Mouse (Mus musculus) cerebellum, adult 8-10 months (tissue): ENCODE results near the gene Ppm1h.

Experiments
- DNase-seq: peaks from one replicate; pipeline ENCODE4 v3.0.0; 2022

The Ppm1h gene

DNA sequence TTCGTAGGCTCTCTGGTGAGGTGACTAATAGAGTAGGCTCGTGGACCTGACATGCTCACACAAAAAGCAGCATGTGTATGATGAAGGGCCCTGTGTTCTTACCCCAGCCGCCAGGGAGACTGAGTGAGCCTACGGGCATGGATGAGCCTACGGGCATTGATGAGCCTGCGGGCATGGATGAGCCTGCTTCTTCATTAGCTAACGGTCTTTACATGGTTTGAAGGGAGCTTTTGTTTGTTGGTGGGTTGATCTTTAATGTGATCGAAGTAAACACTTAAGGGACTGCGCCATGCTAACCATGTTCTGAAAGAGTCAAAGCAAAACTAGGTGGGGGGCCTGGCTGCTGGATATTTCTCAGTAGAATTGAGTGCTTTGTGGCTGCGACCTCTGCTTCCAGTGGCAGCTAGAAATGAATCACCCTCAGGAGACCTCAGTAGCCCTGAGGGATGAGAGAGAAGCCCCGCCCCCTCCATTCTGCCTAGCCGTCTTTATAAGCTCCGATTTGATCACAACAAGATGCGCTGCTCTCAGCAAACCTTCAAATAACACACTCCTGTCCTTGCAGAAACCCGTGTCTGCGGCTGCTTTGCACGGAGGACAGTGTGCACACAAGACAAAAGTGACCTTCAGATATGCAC lies 183.9 kb downstream of the Ppm1h start:
- DNase-seq = no peak

GRCm38 (mm10) chr10:122869865-122870503 lies 191.4 kb downstream of the Ppm1h start:
- no peak for DNase-seq

DNA sequence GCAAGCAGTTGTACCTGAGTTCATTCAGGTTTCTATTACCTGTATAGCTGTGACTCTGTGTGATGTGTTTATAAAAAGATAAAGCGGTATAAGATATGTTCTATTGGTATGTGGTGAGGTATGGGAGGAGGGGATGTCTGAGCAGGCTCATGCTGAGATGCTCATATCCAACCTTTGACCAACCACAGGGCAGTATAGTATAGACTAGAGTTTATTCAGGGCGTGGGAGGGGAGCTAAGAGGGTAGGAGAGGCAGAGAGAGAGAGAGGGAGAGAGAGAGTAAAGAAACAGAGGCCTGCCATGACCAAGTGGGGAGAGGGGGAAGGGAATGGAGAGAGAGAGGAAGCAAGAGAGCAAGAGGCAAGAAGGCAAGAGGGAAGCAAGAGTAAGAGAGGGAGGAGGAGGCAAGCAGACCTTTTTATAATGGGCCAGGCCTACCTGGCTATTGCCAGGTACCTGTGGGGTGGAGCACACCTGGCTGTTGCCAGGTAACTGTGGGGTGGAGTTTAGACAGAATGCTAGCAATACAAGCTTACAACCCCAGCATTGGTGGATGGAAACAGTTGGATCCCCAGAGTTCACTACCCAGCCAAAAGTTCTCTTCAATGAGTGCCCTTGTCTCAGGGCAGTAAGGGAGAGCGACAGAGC lies 192.4 kb downstream of the Ppm1h start:
- DNase-seq = no peak

DNA sequence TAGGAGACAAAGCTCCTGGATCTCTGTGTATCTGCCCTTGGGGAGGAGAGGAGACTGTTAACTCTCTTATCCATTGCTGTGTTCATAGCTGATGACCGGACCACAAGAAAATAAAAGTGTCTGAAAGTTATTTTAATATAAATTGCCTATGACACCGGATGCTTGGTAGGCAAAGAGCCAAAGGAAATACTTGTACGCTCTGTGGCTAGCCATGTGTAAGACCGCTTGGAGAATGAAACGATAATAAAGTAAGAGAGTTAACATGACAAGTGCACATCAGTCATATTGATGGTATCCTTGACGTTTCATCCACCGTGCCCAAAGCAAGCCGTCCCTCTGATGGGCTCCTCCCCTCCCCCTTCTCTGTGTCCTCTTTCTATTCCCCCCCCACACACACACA lies 194.2 kb downstream of the Ppm1h start:
- DNase-seq = no peak

DNA sequence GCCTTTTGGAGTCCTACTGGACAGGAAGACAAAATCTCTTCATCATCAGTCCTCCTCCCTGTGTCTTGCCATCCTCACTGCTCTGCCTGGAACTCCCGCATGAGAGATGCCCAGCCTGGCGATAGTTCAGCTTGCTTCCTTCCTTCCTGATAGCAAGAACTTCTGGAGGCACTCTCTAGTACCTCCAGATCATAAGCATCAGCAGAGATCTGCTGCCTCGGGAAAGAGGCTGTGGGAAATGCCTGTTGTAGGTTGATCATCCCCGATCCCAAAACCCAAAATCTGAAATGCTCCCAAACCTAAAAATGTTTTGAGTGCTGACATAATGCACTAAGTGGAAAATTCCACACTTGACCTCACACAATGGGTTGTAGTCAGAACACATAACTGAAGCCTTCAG lies 198.4 kb downstream of the Ppm1h start:
- DNase-seq = no peak

DNA sequence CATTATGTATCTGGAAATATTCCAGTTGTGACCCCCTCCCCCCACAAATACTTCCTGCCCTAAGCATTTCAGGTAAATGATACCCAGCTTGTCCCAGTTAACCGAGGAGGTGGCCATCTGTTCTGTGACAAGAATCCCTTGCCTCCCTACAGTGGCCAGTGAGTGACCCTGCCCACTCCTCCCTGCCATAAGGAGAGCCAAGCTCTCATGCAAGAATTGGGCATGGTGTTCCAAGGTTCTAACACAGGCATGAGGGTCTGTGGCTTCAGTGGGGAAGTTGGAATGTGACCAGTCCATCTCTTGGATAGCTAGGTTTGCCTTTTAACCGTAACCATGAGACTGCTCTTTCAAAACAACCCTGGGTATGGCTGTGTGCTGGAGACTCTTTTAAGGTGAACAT lies 198.9 kb downstream of the Ppm1h start:
- peak; percentile 45 for DNase-seq

DNA sequence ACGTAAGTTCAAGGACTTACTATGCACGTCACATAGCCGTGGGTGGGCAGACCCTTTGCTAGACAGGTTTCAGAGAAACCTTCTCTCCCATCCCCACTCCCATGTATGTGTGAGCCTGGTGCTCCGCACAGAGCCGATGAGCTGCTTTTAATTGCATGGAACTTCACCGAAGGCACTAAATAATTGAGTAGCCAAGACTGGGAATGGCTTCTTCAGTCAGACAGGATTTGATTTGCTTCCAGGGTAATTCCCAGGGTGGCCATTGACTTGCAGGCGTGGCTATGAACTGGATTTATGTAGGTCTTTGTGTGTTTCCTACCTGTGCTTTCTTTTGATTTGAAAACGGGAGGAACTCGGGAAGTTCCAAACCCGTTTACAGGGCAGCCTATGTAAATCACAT lies 202.9 kb downstream of the Ppm1h start:
- DNase-seq = no peak

GRCm38 (mm10) chr10:122882614-122883013 lies 204.1 kb downstream of the Ppm1h start:
- DNase-seq = no peak

DNA sequence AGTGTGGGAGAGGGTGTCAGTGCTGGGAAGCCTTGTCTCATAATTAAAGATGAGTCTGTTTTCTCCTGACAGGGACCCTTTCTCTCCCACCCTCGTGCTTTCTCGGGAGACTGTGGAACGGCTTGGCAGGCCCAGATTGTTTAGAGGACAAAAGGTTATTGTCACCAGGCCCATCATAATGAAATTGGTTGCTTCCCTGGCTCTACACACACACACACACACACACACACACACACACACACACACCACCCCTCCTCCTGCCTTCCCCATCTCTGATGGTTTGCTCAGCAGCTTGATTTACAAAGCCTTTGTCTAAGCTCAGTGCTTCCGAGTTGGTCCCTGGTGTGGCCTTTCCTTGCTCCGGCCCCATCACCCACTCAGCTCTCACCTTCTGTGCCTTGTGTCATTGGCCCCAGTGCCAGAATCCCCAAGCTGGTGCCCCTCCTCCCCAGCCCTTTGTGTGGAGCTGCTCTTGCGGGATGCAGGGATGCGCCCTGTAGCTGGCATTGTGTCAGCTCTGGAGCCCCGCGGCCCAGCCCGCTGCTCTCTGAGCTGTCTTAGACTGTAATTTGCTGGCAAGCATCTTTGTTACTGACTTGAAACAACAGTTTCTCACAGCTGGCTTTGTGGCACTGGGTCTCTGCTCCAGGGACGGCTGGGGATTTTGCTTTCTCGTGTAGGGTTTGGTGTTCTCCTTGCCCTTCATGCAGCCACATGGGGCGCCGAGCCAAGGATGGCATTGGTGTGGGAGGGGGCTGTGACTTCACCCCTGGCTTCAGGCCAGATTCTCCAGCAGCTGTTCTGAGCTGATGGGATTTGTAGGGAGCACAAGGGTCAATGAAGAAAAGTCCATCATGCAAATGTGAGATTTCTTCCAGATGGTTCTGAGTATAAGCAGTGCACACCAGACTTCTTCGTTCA lies 205.5 kb downstream of the Ppm1h start:
- peak; percentile 71 for DNase-seq

GRCm38 (mm10) chr10:122885301-122885700 lies 206.7 kb downstream of the Ppm1h start:
- no peak for DNase-seq

DNA sequence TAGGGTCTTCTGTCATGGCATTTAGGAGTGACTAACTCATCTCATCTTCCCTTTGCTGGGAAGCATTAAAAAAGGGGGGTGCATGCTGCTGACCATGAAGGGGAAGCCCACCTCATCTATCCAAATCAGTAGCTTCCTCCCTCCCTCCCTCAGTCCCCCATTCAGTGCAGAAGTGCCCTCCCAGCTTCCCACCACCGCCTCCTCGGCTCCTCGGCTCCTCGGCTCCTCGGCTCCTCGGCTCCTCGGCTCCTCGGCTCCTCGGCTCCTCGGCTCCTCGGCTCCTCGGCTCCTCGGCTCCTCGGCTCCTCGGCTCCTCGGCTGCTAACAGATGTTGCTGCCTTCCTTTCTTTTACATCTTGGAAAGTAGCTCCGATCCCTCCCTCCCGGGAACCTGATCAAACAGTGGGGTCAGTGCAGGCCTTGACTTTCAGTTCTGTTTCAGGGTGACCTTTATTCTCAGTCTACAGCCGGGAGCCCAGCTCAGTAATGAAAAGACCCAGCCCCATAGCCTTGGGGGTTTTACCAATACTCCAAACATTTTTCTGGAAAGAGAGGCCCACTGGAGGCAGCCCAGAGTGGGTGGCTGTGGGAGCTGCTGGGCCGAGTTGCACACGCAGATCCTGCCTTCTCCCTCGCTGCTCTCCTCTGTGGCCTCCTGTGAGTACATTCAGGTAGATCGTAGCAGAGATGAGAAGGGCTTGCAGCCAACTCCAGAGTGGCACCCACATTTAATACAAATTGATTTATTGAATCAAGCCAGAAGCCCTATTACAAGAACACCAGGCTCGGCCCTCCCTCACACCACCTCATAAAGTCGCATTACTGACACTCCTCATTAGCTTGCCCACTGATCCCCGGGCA lies 207.7 kb downstream of the Ppm1h start:
- DNase-seq = peak; percentile 50

GRCm38 (mm10) chr10:122886916-122887527 lies 208.5 kb downstream of the Ppm1h start:
- no peak for DNase-seq

DNA sequence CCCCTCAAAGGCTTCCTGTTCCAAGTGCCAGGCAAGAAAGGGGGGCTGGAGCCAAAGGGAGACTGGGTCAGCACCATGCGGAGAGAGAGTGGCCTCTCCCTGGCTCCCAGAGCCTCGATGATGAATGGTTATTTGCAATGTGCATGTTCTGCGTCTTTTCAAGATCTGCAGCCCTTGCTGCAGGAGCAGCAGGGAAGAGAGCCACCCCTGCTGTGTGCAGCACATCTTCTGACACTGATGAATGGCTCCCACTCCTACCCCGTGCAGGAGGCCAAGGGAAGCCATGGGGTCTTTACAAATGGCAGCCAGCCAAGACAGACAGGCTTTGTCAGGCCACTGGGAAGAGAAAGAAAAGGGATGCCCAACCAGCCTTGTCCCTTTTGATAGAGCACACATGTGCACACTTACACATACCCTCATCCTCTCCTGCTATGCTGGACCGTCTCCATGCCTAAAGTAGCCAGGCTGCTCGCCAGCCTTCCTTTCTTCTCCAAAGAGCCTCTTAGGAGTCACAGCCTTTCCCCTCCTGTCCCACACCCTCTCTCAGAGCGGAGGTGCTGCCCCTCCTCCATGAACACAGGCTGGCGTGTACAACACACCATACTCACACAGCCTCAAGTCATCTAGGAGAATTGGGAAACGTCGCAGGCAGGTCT lies 209.1 kb downstream of the Ppm1h start:
- DNase-seq = peak; percentile 37

DNA sequence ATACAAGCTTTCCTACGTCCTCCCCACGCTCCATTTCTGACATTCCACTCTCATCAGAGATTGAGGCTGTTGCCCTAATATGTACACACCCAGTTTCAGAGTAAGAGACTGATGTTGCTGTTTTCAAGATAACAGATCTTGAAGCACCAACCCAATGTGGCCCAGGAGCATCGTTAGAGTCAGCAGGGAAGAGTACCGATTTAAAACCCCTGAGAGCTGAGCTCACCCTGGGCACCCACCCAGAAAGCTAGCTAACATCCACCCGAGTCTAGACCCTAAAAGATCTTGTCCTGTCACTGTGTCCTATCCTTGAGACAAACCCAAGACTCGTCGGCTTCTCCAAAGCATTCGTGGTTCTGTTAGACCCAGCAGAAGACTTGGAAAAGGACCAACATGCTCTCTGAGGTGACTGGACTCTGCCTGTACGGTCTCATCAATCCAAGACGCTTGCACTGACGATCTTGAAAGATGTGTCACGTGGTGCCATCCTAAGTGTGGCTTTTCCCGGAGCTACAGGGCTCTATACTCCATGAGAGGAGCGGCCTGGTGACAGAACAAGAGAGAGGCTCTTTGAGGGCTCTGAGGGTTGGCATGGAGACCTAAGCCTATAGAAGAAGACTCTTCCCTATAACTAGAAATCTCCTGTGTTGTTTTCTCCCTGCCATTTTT lies 212.3 kb downstream of the Ppm1h start:
- no peak for DNase-seq

- no peak for DNase-seq
Measured at GRCm38 (mm10) chr10:122891461-122891860, 212.9 kb downstream of the Ppm1h start.

DNA sequence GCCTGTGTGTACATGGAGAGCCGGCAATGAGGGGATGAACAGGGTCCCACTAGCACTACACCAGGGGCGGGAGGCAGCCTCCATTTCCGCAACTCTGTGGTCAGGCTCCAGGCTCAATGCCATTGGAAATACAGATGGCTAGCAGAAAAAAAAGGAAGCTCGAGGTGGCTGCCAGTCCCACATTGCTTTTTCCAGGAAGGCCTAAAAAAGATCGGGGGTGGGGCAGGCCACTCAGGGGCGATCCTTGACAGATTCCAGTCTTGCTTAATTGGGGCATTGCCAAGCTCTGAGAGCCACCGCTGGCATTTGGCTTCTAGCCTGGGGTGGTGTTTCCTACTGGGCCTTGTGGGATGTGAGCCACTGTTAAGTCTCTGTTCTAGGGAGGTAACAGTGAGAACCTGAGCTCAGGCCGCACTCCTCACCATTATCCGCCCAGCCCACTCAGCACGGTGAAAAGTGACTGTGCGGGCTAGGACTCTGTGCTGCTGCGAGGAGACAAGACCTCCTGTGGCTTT lies 216.1 kb downstream of the Ppm1h start:
- DNase-seq = peak; percentile 77

- peak; percentile 63 for DNase-seq
Measured at GRCm38 (mm10) chr10:122895121-122895770, 216.7 kb downstream of the Ppm1h start.

- DNase-seq = no peak
Measured at GRCm38 (mm10) chr10:122899971-122900370, 221.4 kb downstream of the Ppm1h start.

GRCm38 (mm10) chr10:122900466-122900865 lies 221.9 kb downstream of the Ppm1h start:
- DNase-seq = no peak

GRCm38 (mm10) chr10:122901379-122901778 lies 222.8 kb downstream of the Ppm1h start:
- no peak for DNase-seq
